Mouse (Mus musculus) mouse embryonic stem cell (cell line): ENCODE measurements at regions not wholly inside any gene's neighbourhood (a gene's known extent, or its start where the extent isn't known, plus 50 kb on each side); places are given as distances from the start of the nearest gene placed in this dataset.

Experiments
- in situ Hi-C, 2 experiments: fragments of 300-500 bp; cut with MboI; formaldehyde crosslinking; loops; 1 replicate in 1 of 2; 3 replicates in 1 of 2; pipeline ENCODE4 v1.14.3; 2019 to 2020; ENCODE audit warnings: low sequenced_read_pairs in 2 of 2, low pct_unique_long_range_greater_than_20kb in 1 of 2, mixed read lengths in 1 of 2; ENCODE audit not compliant: unreplicated experiment in 1 of 2

DNA sequence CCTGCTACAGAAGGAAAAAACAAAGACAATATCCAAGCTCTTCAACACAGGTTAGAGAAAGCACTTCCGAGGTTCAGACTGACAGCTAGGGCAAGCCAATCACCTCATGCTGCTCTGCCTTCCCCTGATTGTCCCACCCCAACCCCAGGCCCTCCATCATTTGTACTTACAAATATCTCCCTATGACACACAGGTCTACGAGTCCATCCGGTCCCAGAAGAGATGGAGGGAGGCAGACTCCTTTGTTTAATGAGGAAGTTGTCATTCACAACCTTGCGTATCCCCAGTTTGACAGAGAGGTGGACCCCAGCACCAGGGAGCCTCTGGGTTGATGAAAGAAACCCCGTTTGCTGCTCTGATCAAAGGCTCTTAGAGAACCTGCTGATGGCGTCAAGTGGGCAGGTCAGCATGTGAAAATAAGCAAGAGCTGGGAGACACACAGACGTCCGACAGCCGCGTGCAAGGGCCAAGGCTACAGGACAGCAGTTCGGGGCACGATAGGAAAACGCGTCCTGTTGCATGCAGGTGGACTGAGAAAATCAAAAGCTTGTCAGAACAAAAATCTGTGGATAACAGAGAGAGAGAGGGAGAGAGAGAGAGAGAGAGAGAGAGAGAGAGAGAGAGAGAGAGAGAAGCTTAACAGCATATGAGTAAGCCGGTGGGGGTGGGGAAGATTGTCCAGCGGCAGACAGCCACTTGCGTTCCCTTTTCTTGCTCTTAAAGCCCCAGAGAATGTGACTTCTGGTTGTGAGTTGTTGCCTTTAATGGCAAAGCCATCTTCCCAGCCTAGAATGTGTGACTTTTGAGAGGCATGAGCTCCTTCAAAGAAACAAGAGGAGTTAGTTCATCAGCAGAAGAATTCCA is 137.1 kb upstream of the Pkdcc start:
- in situ Hi-C loops = no loop called here

DNA sequence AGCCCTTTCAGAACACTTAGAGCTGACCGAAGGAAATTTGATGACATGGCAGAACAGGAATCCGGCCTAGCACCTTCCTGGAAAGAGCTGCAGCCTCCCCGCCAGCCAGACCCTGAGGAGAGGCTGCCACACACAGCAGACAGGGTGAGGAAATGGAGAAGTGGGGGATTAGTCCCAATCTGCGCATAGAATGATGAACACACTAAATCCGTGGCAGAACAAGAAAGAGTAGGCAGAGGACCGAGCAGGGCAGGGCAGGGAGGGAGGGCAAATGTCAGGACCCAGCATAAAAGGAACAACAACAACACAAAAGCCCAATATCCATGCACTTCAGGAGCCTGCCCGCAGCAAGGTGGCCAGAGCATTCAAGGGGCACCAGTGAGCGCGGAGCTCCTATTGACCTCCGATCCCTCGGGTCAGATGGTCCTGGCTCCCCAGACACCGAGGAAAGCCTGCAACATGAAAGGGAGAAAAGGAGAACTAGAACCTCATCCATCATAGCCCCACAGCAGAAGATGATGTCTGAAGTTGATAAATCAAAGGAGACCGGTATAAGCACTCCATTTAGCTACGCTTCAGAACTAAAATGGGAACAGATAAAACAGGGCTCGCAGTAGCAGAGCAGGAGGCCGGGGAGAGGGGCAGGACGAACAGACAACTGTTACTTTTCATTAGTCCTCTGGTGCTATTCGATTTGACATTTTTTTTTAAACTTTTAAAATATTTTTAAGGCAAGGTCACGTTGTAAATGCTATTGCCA is 136.3 kb upstream of the Pkdcc start:
- in situ Hi-C loops = no loop called here

DNA sequence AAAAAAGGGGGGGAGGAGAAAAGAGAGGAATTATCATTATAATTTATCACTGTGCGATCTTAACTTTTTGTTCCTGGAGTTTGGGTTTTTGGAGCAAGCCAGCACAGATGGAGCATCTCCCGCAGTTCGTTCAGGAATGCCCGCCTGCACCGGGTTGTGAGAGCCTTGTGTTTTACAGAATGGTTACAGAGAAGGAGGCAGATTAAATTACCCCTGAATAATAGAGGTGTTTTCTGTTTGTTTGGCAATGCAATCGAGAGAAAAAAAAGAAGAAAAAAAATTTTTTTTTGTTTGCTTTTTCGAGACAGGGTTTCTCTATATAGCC is 135.8 kb upstream of the Pkdcc start:
- in situ Hi-C loops = no loop called here

DNA sequence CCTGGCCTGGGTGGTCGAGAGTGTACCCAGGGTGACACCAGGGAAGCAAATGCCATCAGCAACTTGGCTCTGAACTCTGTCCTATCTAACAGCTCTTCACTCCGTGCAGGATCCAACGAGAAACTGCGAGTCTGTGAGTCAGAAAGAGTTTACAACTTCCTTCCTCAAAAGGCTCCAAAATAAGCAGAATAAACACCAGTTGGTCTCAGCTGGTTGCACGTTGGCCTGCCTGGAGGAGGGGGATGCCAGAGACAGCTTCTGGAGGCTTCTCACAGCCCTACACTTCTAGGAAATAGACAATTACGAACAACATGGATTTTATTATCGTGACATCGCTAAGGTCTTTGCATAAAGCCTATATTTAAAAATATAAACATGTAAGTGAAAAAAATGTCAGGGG is 133.4 kb upstream of the Pkdcc start:
- in situ Hi-C loops = no loop called here

DNA sequence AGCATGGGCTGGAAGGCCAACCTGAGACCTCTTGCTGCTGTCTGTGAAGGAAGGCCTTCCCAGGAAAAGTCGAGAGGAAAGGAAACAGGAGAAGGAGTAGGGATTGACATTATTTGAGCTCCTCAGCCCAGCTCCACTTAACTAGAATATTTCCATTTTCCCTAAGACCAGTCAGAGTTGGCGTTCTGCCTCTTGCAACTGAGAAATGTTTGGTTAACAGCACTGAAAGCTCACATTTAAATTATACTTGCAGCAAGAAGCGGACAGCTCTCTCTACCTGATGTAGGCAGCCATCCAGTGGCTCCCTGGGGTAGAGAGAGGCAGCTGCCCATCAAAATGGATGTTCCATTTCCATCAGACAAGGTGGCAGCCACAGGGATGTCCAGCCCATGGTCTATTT is 131.6 kb upstream of the Pkdcc start:
- in situ Hi-C loops = no loop called here

DNA sequence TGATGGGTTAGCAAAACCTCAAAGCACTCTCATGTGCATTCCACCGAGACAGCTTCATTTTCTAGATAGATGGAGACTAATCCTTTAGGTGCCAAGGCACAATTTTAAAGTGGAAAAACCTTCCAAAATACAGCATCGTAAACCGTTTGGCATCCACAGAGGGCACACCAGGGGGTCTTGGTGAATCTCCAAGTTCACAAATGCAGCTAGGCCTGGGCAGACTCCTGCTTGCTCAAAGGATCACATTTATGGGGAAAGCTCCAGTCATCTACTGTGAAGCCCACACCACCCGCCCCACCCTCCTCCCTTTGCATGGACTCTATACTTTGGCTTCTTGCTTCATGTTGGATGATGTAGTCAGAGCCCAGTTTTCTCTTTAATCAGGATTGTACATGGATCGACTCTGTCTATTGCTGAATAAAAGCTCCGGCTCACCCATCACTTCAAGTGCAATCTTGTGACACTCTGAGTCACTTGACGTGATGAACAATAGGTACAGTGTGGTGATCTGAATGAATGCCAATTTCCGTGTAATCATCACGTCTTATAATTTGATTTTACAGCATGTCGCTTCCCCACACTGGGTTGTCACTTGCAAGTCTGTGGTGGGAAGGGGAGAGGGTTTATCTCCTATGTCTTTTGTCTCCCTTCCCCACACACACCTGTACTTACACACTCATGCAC is 129.2 kb upstream of the Pkdcc start:
- in situ Hi-C loops = no loop called here

DNA sequence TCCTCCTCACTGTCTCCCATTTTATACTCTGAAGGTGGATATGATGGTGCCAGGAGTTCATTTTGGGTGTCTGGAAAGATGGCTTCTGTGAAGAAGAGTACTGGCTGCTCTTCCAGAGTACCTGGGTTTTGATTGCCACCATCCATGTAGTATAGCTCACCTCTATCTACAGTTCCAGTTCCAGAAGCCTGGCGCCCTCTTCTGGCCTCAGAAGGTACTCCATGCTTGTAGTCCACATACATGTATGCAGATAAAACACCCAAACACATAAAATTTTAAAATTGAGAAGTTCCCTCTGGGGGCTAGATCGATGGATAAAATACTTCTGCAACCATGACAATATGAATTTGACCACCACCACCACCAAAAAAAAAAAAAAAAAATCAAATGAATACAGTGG is 128.4 kb upstream of the Pkdcc start:
- in situ Hi-C loops = no loop called here

DNA sequence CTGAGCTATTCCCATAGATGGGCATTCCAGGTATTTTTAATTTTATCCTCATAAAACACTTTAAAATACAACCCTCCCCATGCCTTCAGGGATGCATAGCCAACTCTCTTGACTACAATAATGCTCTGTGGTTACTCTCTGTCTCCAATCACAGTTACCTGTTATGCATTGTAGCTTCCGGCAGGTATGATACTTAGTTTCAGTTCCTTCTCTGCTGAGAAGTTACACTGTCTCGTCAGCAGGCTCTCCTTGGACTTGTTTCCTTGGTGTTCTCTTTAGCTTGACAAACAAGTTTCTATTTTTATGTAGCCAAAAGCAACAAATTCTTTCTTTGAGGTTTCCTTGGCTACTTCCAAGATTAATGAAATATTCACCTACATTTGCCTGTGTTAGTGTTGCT is 126.6 kb upstream of the Pkdcc start:
- in situ Hi-C loops = no loop called here

DNA sequence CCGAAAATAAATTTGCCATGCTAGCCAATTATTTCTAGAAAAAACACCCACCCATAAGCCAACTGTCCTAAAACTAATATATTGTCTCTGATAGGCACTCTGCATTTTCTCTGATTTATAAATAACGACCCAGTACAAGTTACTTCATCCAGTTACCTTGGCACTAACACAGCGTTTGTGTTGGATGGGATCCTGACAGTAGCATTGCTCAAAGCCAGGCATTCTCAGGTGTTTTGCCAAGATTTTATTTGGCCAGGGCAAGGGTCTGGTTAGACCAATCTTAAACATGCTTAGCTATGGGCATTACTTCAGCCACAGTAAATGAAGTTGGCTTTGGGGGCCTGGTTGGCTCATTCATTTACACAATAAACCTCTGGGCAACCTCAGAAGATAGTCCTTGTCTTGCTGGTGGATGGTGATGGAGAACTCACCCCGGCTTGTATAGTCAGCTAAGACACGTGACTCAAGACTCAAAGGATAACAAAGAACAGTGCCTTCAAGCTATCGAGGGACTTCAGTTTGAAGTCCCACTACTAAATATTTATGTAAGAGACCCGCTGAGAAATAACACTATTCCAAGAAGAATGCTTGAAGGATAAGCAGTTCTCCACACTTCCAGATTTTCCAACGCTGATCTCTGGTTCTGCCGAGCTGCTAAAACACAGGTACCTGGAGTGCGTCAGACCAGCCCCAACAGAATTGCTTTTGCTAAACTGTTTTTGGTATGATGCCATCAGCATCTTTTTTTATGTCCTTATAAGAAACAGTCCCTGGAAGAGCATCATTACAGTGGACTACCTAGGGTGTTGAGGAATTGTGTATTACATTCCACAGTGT is 125.0 kb upstream of the Pkdcc start:
- in situ Hi-C loops = no loop called here

DNA sequence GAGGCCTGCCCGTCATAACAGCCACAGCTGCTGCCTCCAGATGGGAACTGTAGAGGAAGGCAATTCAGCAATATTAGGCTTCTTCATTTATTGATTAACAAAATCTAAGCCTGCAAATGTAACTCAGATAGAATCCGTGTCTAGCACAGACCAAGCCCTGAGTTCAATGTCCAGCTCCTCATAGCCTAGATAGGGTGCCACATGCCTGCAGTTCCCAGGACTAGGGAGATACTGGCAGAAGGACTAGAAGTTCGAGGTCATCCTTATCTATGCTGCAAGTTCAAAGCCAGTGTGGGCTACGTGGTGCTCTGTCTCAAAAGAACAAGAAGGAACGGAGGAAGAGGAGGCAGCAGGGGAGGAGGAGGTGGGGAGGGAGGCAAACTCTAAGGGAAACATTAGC is 121.2 kb upstream of the Pkdcc start:
- in situ Hi-C loops = no loop called here

DNA sequence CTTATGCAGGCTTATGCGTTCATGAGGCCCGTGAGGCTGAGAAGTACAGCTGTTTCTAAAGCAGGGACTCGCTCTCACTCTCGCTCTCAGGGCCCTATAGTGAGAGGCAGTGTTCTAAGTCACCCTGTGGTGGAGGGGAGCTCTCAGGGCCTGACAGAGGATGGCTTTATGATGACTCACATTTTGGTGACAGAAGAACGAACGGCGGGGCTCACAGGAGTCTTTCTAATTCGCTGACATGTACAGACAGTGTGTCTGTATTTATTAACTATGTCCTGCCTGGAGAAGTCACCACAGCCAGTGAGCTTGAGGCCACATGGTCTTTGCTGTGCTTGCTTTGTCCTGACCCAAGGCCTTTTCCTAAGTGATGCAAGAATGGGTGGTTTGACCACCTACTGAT is 118.6 kb upstream of the Pkdcc start:
- in situ Hi-C loops = no loop called here

DNA sequence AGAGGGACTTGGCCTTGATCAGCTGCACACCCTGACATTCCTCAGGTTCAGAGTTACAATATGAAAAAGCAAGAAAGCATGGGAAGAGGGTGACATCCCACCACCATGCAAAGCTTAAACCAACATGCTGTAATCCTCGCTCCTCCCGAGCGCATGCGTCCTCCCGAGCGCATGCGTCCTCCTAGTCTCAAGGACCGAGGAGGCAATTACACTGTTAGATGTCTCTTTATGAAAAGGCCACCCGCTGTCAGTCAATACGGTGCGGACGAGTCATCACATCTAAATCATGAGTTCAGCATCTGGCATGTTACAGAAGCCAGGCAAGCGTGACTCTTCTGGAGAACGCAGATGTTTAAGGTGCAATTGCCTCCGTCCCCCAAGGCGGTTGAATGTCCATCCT is 117.1 kb upstream of the Pkdcc start:
- in situ Hi-C loops = no loop called here

DNA sequence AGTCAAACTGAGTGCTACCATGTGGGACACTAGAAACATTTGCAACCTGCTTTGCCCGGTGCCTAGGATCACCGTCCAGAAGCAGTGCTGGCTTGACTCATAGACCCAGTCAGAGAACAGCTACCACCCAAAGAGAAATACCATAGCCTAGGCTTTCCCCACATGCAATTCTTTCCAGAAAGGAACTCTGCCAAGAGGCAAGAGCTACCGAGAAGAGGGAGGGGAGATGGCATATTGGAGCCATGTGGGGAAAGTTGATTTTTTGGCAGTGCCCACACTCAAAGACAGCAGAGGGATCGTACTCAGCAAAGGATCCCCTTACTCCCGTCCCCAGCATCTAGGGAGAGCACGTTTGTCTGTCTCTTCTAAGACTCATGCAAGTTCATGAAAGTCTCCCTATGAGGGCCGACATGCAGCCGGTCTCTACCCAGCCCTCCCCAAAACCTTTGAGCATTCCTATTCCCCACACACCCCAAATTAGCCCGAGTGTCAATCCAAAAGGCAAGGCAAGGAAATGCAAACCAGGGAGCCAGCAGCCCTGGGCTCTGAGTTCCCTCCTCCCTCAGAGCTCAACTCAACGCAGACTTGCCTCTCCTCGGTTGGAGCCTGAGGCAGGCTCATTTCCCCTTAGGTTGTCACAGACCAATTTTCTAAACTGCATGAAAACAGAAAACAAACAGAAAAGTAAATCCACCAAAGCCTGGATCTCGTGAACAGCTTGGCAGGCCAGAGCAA is 116.2 kb upstream of the Pkdcc start:
- in situ Hi-C loops = no loop called here

DNA sequence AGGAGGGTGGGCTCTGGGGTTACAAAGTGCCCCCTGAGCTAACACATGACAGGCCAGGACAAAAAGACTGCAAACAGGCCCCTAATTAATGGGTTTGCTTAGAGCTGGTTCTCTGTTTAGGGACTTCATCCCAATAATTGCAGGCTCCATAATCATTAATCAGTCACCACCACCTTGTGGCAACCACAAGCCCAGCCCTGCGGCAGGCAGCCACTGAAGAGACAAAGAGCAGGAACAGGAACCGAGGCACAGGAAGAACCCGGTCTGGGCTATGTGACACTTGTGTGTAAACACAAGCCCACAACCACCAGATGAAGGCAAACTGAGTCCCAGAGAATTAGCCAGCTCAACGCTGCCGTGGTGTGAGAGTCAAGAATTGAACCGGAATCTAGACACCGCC is 114.1 kb upstream of the Pkdcc start:
- in situ Hi-C loops = no loop called here

DNA sequence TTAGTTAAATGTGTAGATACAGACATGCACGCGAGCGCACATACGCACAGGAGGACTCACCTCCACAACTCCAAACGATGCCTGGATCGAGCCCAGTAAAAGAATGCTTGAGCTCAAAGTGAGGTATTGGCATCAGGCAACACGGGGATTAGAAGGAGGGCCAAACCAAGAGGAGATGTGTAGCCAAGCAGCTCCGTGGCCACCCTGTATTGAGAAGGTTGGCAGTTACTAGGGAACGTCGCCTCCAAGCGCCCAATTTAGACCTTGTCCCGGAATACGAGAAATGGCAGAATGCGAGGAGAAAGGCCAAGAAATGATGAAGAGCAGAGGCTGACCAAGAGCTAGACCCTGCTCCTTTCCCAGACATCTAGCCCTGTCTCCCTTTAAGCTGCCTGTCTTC is 113.3 kb upstream of the Pkdcc start:
- in situ Hi-C loops = no loop called here

DNA sequence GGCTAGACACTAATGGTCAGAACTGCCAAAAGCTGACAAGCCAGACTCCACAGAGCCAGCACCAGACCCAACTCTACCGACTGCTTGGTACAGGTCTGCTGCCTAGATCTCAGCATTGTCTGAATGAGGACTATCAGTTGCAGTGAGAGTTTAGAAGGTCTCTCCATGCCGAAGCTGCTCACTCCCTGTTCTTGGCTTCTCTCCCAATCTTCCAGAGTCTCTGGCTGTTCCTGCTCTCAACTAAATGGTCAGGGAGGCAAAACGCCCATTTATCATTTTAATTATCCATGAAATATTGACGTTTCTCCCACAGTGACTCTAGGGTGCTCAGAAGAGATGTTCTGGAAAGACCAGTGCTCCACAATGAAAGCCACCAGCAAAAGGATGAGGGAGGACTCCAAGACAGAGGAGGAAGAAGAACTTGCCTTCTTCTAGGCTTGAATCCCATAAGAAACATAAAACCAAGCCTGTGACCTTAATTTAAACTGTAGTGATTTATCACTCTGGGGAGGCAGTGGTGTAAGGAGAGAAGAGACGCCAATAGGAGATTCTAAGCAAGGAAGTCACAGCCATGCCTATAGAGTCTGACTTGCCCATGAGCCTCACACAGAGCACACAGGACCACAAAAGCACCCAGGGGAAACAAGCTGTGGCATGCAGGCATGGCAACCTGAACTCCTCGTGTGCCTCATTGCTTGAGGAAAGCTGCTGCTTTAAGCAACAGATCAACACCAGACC is 112.2 kb upstream of the Pkdcc start:
- in situ Hi-C loops = no loop called here

DNA sequence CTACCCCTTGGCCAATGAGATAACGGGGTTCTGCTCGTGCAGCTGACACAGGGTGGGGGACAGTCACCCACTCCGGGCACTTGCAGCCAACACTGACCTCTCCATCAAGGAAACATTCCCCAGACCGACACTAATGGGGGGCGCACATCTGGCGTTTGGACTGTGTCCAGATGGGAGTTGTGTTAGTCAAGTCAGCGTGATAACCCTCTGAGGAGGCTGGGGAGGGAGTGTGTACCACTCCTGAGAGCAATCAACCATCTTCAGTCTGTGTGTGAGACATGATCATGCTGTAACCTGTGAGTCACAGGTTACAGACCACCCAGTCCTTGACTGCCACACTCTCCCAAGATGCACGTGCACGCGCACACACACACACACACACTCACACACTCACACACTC is 106.9 kb upstream of the Pkdcc start:
- in situ Hi-C loops = no loop called here
